13 mouse cellular contexts compared by ENCODE assay signal in the genomic region with DNA sequence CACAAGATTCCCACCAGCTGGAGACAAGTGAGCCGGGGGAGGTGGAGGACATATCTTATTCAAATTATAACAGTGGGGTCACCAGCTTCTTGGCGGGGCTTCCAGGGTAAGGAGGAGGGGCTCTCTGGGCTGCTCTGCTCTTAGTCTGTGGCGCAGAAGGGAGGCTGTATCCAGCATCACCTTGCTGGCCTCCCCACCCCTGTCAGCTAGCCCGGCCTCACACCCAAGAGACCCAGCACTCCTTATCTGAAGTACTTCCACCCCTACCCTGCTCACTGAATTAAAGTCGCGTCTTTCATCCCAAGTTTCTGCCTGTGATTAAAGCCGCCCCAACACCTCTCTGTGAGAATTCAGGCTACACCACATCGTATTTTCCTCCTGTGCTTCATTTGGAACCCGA.
DNase-seq lines count a peak whose midpoint lies in the region; ATAC-seq and TF ChIP-seq lines count a peak whose summit lies in the region.
"Had no signal": no experiment of that assay in that cellular context is flagged by ENCODE, and none has a peak within 500 bp of the region (broad histone marks: within the 10 kb centered on the region; RNA-seq: fewer than 3 reads in every experiment).

No protein-coding gene starts in this region.

- 0 out of 2 replicates have a peak overlapping the region, but pooled peaks have one; percentile 0 for H3K4me3 ChIP-seq in heart, embryonic 11.5 days (ENCODE audit: low read depth, low read length)
- no peak overlapping the region for H3K4me3 ChIP-seq in heart, adult 2 months
- H3K4me3 ChIP-seq in lung, embryonic 14.5 days (ENCODE audit: low read depth, low read length) = no peak overlapping the region
- H3K4me3 ChIP-seq in hindbrain, embryonic 14.5 days (replicated peaks; ENCODE audit: low read length) = no peak overlapping the region
- H3K4me3 ChIP-seq in midbrain, embryonic 15.5 days = peak overlapping the region; percentile 0; the same call in 1 of the 2 replicates
- H3K4me3 ChIP-seq in gastrocnemius, adult 2 months = no peak overlapping the region
- H3K4me3 ChIP-seq: liver, embryonic 12.5 days had no signal

- DNase-seq in heart, adult 2 months = no peak
- DNase-seq in lung, embryonic 14.5 days = no peak
- DNase-seq in lung, postnatal 4 days = no peak
- no peak for DNase-seq in hindbrain, embryonic 14.5 days (ENCODE audit: low spot score)
- no peak for DNase-seq in gastrocnemius, adult 2 months
- no peak for DNase-seq in urinary bladder, postnatal 14 days (ENCODE audit: low spot score)
- DNase-seq: cerebellum, adult 11-12 months; gastrocnemius, postnatal 14 days; thymus, postnatal 36 days had no signal

- no peaks in the 10 kb centered on the region for H3K36me3 ChIP-seq in heart, embryonic 11.5 days (ENCODE audit: control insufficient read depth, insufficient read depth, low read length)
- H3K36me3 ChIP-seq in heart, adult 2 months (ENCODE audit: control insufficient read depth, insufficient read depth, low read length) = no peaks in the 10 kb centered on the region
- H3K36me3 ChIP-seq in lung, embryonic 14.5 days (ENCODE audit: insufficient read depth) = no peaks in the 10 kb centered on the region
- no peaks in the 10 kb centered on the region for H3K36me3 ChIP-seq in hindbrain, embryonic 14.5 days (replicated peaks; ENCODE audit: control insufficient read depth, insufficient read depth)
- no peaks in the 10 kb centered on the region for H3K36me3 ChIP-seq in midbrain, embryonic 15.5 days (replicated peaks)
- H3K36me3 ChIP-seq: liver, embryonic 12.5 days had no signal

- intact Hi-C loops in heart, adult 2 months (cut with DNase I) = no loop called here
- intact Hi-C loops in gastrocnemius, adult 2 months (cut with DNase I) = no loop called here

- H3K9ac ChIP-seq in heart, embryonic 11.5 days (ENCODE audit: low read depth, low read length) = no peak overlapping the region
- no peak overlapping the region for H3K9ac ChIP-seq in heart, adult 2 months (ENCODE audit: low read depth, low read length)
- H3K9ac ChIP-seq in lung, embryonic 14.5 days = no peak overlapping the region
- peak overlapping the region; percentile 36; the same call in 1 of the 2 replicates for H3K9ac ChIP-seq in hindbrain, embryonic 14.5 days
- H3K9ac ChIP-seq in midbrain, embryonic 15.5 days = no peak overlapping the region
- H3K9ac ChIP-seq: liver, embryonic 12.5 days had no signal

- no peaks in the 10 kb centered on the region for H3K79me2 ChIP-seq in heart, adult 2 months (replicated peaks; ENCODE audit: control insufficient read depth, insufficient read depth, low read length)

- WGBS in heart, embryonic 11.5 days (ENCODE audit: insufficient replicate concordance) = 11% methylated on average over 9 of the region's 9 CpGs
- 25% methylated on average over 9 of the region's 9 CpGs for WGBS in heart, adult 2 months
- WGBS in lung, embryonic 14.5 days = 11% methylated on average over 9 of the region's 9 CpGs
- 38% methylated on average over 9 of the region's 9 CpGs for WGBS in hindbrain, embryonic 14.5 days
- WGBS in midbrain, embryonic 15.5 days = 34% methylated on average over 9 of the region's 9 CpGs

- no peak for ATAC-seq in heart, embryonic 11.5 days (replicated peaks; ENCODE audit: insufficient number of reproducible peaks, low FRiP score, low TSS enrichment)
- no peak for ATAC-seq in lung, embryonic 14.5 days (ENCODE audit: insufficient read depth)
- no peak for ATAC-seq in hindbrain, embryonic 14.5 days (ENCODE audit: low FRiP score)
- ATAC-seq in midbrain, embryonic 15.5 days (replicated peaks) = no peak
- ATAC-seq: activated CD4-positive, CD25-positive, alpha-beta regulatory T cell, adult 4 months; liver, embryonic 12.5 days had no signal

- peak overlapping the region; percentile 39 for H3K4me2 ChIP-seq in heart, embryonic 11.5 days
- H3K4me2 ChIP-seq in lung, embryonic 14.5 days = peak overlapping the region; percentile 53
- peak overlapping the region; percentile 30 for H3K4me2 ChIP-seq in hindbrain, embryonic 14.5 days (replicated peaks)
- peak overlapping the region; percentile 37 for H3K4me2 ChIP-seq in midbrain, embryonic 15.5 days
- H3K4me2 ChIP-seq: liver, embryonic 12.5 days had no signal

- TF ChIP-seq POLR2A in heart, adult 2 months (IDR thresholded peaks at IDR 0.05; ENCODE audit: insufficient read depth, low read depth, low read length) = no peak

- no peak overlapping the region for H3K27ac ChIP-seq in heart, embryonic 11.5 days (ENCODE audit: low read depth, low read length)
- H3K27ac ChIP-seq in heart, adult 2 months = no peak overlapping the region
- H3K27ac ChIP-seq in lung, embryonic 14.5 days (ENCODE audit: low read depth) = no peak overlapping the region
- H3K27ac ChIP-seq in hindbrain, embryonic 14.5 days = no peak overlapping the region
- no peak overlapping the region for H3K27ac ChIP-seq in midbrain, embryonic 15.5 days
- no peak overlapping the region for H3K27ac ChIP-seq in gastrocnemius, adult 2 months
- H3K27ac ChIP-seq: liver, embryonic 12.5 days had no signal

- peaks cover 3% of the 10 kb centered on the region; the same call in 1 of the 2 replicates for H3K4me1 ChIP-seq in heart, embryonic 11.5 days (ENCODE audit: control insufficient read depth, insufficient read depth, low read length)
- no peaks in the 10 kb centered on the region for H3K4me1 ChIP-seq in heart, adult 2 months (ENCODE audit: control insufficient read depth, insufficient read depth, low read length)
- peaks cover 2% of the 10 kb centered on the region; the same call in 1 of the 2 replicates for H3K4me1 ChIP-seq in lung, embryonic 14.5 days (ENCODE audit: insufficient read depth)
- peaks cover 4% of the 10 kb centered on the region; the same call in 1 of the 2 replicates for H3K4me1 ChIP-seq in hindbrain, embryonic 14.5 days (replicated peaks; ENCODE audit: control insufficient read depth, insufficient read depth, low read length)
- H3K4me1 ChIP-seq in midbrain, embryonic 15.5 days = peaks cover 14% of the 10 kb centered on the region
- H3K4me1 ChIP-seq: liver, embryonic 12.5 days had no signal

- TF ChIP-seq EP300 in heart, adult 2 months (IDR thresholded peaks at IDR 0.05; ENCODE audit: insufficient read depth, low read depth, low read length) = no peak

- peaks cover 6% of the 10 kb centered on the region for H3K9me3 ChIP-seq in heart, embryonic 11.5 days (replicated peaks; ENCODE audit: control insufficient read depth, low read length)
- H3K9me3 ChIP-seq in lung, embryonic 14.5 days (ENCODE audit: low read depth, low read length) = no peaks in the 10 kb centered on the region; the same call in 1 of the 2 replicates
- H3K9me3 ChIP-seq in hindbrain, embryonic 14.5 days (ENCODE audit: control insufficient read depth, low read length) = 0 out of 2 replicates have a peak, but pooled peaks cover 9% of the 10 kb centered on the region
- no peaks in the 10 kb centered on the region for H3K9me3 ChIP-seq in midbrain, embryonic 15.5 days

- H3K27me3 ChIP-seq in heart, embryonic 11.5 days (ENCODE audit: control insufficient read depth, insufficient read depth, low read length) = 0 out of 2 replicates have a peak, but pooled peaks cover 11% of the 10 kb centered on the region
- peaks cover 1% of the 10 kb centered on the region; the same call in 1 of the 2 replicates for H3K27me3 ChIP-seq in heart, adult 2 months (ENCODE audit: control insufficient read depth, insufficient read depth, low read length)
- H3K27me3 ChIP-seq in lung, embryonic 14.5 days (ENCODE audit: insufficient read depth, low read length) = no peaks in the 10 kb centered on the region
- H3K27me3 ChIP-seq in hindbrain, embryonic 14.5 days (ENCODE audit: control insufficient read depth, insufficient read depth, low read length) = no peaks in the 10 kb centered on the region
- no peaks in the 10 kb centered on the region for H3K27me3 ChIP-seq in midbrain, embryonic 15.5 days (replicated peaks)

- TF ChIP-seq CTCF in heart, adult 2 months (IDR thresholded peaks at IDR 0.05) = no peak
- no peak for TF ChIP-seq CTCF in lung, embryonic 14.5 days (IDR thresholded peaks at IDR 0.05; ENCODE audit: low read depth)
- no peak for TF ChIP-seq CTCF in gastrocnemius, adult 2 months (IDR thresholded peaks at IDR 0.05)

Comparison
In these comparisons a context has a peak if more than half of its experiments do, and no peak if none do; other contexts are left out.
1. H3K4me3 ChIP-seq: peak in heart, embryonic 11.5 days (single experiment) and midbrain, embryonic 15.5 days (single experiment); none in heart, adult 2 months (single experiment), lung, embryonic 14.5 days (single experiment), hindbrain, embryonic 14.5 days (single experiment) and gastrocnemius, adult 2 months (single experiment).
2. Peak in every context shown above with its lines, with median percentiles within 50 percentile points of each other: H3K4me2 ChIP-seq.